Mouse (Mus musculus) forebrain, postnatal 0 days (tissue): ENCODE data around the gene Psmb10. TPM values are rescaled to one million over a fixed set of nuclear protein-coding genes. Genes with fewer than 3 reads are reported as not detected.

Experiments
- ATAC-seq: fragments of 200-750 bp; cut with Nextera tagmentation; 2 replicates; pipeline ENCODE4 v1.8.0; 2017; ENCODE audit warnings: mild to moderate bottlenecking, moderate library complexity
- DNase-seq: peaks from one replicate; pipeline ENCODE4 v3.0.0-alpha.2; 2015
- H3K27ac ChIP-seq: fragments of 300-500 bp; sonication (generic); 2 replicates; pipeline ENCODE4 v1.5.1; 2014; ENCODE audit warnings: low read depth, mild to moderate bottlenecking, antibody characterized with exemption, low read length, moderate library complexity, mixed read lengths
- H3K27me3 ChIP-seq: fragments of 300-500 bp; sonication (generic); 2 replicates; pipeline ENCODE4 v1.6.1; 2014; ENCODE audit warnings: mild to moderate bottlenecking, low read length, mixed read lengths; ENCODE audit not compliant: insufficient read depth
- H3K36me3 ChIP-seq: fragments of 300-500 bp; sonication (generic); 2 replicates; pipeline ENCODE4 v1.6.1; 2014; ENCODE audit warnings: mild to moderate bottlenecking, moderate library complexity; ENCODE audit not compliant: insufficient read depth
- H3K4me1 ChIP-seq: fragments of 300-500 bp; sonication (generic); 2 replicates; pipeline ENCODE4 v1.6.1; 2014; ENCODE audit warnings: antibody characterized with exemption; ENCODE audit not compliant: insufficient read depth
- H3K4me2 ChIP-seq: fragments of 300-500 bp; sonication (generic); 2 replicates; pipeline ENCODE4 v1.6.1; 2014; ENCODE audit warnings: low read depth, mild to moderate bottlenecking, moderate library complexity
- H3K4me3 ChIP-seq: fragments of 300-500 bp; sonication (generic); 2 replicates; pipeline ENCODE4 v1.5.1; 2014; ENCODE audit warnings: low read depth, low read length, mixed read lengths
- H3K9ac ChIP-seq: fragments of 300-500 bp; sonication (generic); 2 replicates; pipeline ENCODE4 v1.6.1; 2014; ENCODE audit warnings: mild to moderate bottlenecking
- H3K9me3 ChIP-seq: fragments of 300-500 bp; sonication (generic); 2 replicates; pipeline ENCODE4 v1.6.1; 2016; ENCODE audit warnings: low read length
- CTCF ChIP-seq: sonication (generic); IDR thresholded peaks from 2 replicates; pipeline ENCODE4 v1.5.1; 2016; ENCODE audit warnings: antibody characterized with exemption, control low read depth, low read depth
- WGBS: fragments of 180-500 bp; shearing (Covaris S2); extraction: QIAGEN DNeasy Blood & Tissue Kit; methylation state at CpG from one replicate; pipeline ENCODE4 v1.1.7; 2014; 5-methylcytosine and 5-hydroxymethylcytosine counted together
- polyA plus RNA-seq: library from polyadenylated mRNA; unstranded; fragments of >200 nt; fragmentation: Nextera tagmentation; extraction: Ambion mirVana; gene quantifications from 2 replicates; pipeline ENCODE4 v1.2.1, GENCODE M21; 2015
- total RNA-seq: library from RNA; depleted of rRNA; stranded (reverse); fragments of >200 nt; gene quantifications from 2 replicates; pipeline ENCODE4 v1.2.3, GENCODE M21; 2014

Psmb10 gene
- total and polyA plus RNA-seq, 2 experiments from 2014 or later, result 46.5 to 86.2 TPM

GRCm38 (mm10) chr8:105966692-105967311 is 28.6 kb upstream of the Psmb10 start:
- peak overlapping the region; percentile 66; the same call in 1 of the 2 replicates for H3K4me2 ChIP-seq
- no peak for TF ChIP-seq CTCF

GRCm38 (mm10) chr8:105965905-105966341 is 27.7 kb upstream of the Psmb10 start, which contains the start of gene Slc12a4:
Gene Slc12a4, minus strand, starts transcription at chr8:105966097.
- Histone ChIP-seq H3K9ac (peak within 1 kb of the TSS; percentile 56), H3K9me3 (no peaks in the 10 kb centered on the region), H3K4me1 (no peaks in the 10 kb centered on the region; the same call in 1 of the 2 replicates), H3K27ac (no peak within 1 kb of the TSS), H3K4me3 (peak within 1 kb of the TSS; percentile 60), H3K27me3 (peaks cover 15% of the 10 kb centered on the region), H3K36me3 (no peaks in the 10 kb centered on the region), H3K4me2 (peak within 1 kb of the TSS; percentile 66)
- no peak for TF ChIP-seq CTCF
- peak; percentile 74 for DNase-seq
- peak; percentile 91 for ATAC-seq
- WGBS, result 0% methylated on average over 41 of the region's 47 CpGs

More at GRCm38 (mm10) chr8:105966692-105967311, 28.6 kb upstream of the Psmb10 start:
- Histone ChIP-seq H3K4me3 (no peak overlapping the region), H3K4me1 (no peaks in the 10 kb centered on the region; the same call in 1 of the 2 replicates), H3K36me3 (no peaks in the 10 kb centered on the region), H3K9ac (no peak overlapping the region), H3K27ac (no peak overlapping the region), H3K27me3 (peaks cover 15% of the 10 kb centered on the region), H3K9me3 (no peaks in the 10 kb centered on the region)
- 9% methylated on average over 19 of the region's 19 CpGs for WGBS
- no peak for ATAC-seq
- no peak for DNase-seq

GRCm38 (mm10) chr8:105965266-105965904 is 27.1 kb upstream of the Psmb10 start:
- Histone ChIP-seq H3K4me2 (peak overlapping the region; percentile 66), H3K4me1 (no peaks in the 10 kb centered on the region; the same call in 1 of the 2 replicates), H3K27me3 (peaks cover 15% of the 10 kb centered on the region), H3K27ac (no peak overlapping the region), H3K4me3 (peak overlapping the region; percentile 60), H3K9me3 (no peaks in the 10 kb centered on the region), H3K9ac (peak overlapping the region; percentile 56), H3K36me3 (no peaks in the 10 kb centered on the region)
- DNase-seq (peak; percentile 14), ATAC-seq (peak; percentile 75)
- 5% methylated on average over 40 of the region's 40 CpGs for WGBS
- no peak for TF ChIP-seq CTCF

GRCm38 (mm10) chr8:105964506-105965265 is 26.4 kb upstream of the Psmb10 start:
- no peaks in the 10 kb centered on the region for H3K9me3 ChIP-seq
- H3K4me1 ChIP-seq, result no peaks in the 10 kb centered on the region; the same call in 1 of the 2 replicates
- TF ChIP-seq CTCF, result no peak
- H3K36me3 ChIP-seq, result no peaks in the 10 kb centered on the region
- H3K9ac ChIP-seq, result no peak overlapping the region
- peaks cover 15% of the 10 kb centered on the region for H3K27me3 ChIP-seq
- H3K27ac ChIP-seq, result no peak overlapping the region
- ATAC-seq (no peak), DNase-seq (no peak)
- peak overlapping the region; percentile 60; the same call in 1 of the 2 replicates for H3K4me3 ChIP-seq
- WGBS, result 71% methylated on average over 12 of the region's 12 CpGs
- peak overlapping the region; percentile 66 for H3K4me2 ChIP-seq

- ATAC-seq (no peak), DNase-seq (no peak)
- Histone ChIP-seq H3K27ac (no peak overlapping the region), H3K9me3 (no peaks in the 10 kb centered on the region), H3K36me3 (no peaks in the 10 kb centered on the region), H3K4me3 (no peak overlapping the region), H3K27me3 (peaks cover 1% of the 10 kb centered on the region), H3K9ac (no peak overlapping the region), H3K4me1 (no peaks in the 10 kb centered on the region), H3K4me2 (no peak overlapping the region)
- 88% methylated on average over 10 of the region's 10 CpGs for WGBS
- TF ChIP-seq CTCF, result no peak
These were observed 23.3 kb upstream of the Psmb10 start for GRCm38 (mm10) chr8:105961536-105961935.

- Histone ChIP-seq H3K36me3 (no peaks in the 10 kb centered on the region), H3K4me3 (no peak overlapping the region), H3K9me3 (no peaks in the 10 kb centered on the region), H3K27me3 (no peaks in the 10 kb centered on the region), H3K4me1 (no peaks in the 10 kb centered on the region), H3K4me2 (no peak overlapping the region), H3K27ac (no peak overlapping the region), H3K9ac (no peak overlapping the region)
- no peak for DNase-seq
- 77% methylated on average over 14 of the region's 14 CpGs for WGBS
- no peak for TF ChIP-seq CTCF
- ATAC-seq, result no peak
These were observed 22.9 kb upstream of the Psmb10 start for GRCm38 (mm10) chr8:105961101-105961500.
